Mouse (Mus musculus): ENCODE measurements around the gene Relb.

DNA sequence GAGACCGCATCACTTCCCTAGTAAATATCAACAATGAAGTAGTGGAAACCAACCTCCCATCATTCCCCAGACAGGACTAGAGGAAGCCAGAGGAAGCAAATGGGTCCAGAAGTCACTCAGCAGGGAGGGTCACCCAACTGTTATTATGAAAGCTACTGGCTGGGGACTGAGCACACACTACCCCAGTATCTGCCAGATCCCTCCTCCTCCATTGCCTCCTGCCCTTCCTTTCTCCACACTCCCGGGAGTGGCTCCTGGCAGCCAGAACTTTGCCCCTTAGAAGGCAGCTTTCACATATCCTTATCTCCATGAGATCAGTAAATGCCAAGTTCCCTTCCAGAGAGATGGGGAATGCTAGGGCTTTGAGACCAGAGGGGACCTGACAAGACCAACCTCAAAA is 5.8 kb downstream of the Relb start:
- no peak for TF ChIP-seq POLR2A (IDR thresholded peaks at IDR 0.05; ENCODE audit: extremely low read depth, insufficient read depth, low read length)
- no peak for TF ChIP-seq CTCF (IDR thresholded peaks at IDR 0.05; ENCODE audit: extremely low read depth, insufficient read depth, low read length)
